Mouse (Mus musculus): ENCODE data around the gene Btbd11. TPM values are rescaled to one million over a fixed set of nuclear protein-coding genes. Genes with fewer than 3 reads are reported as not detected.

Gene Btbd11
- polyA plus RNA-seq, 1 experiment from 2014 or later, result 5.5 TPM

DNA sequence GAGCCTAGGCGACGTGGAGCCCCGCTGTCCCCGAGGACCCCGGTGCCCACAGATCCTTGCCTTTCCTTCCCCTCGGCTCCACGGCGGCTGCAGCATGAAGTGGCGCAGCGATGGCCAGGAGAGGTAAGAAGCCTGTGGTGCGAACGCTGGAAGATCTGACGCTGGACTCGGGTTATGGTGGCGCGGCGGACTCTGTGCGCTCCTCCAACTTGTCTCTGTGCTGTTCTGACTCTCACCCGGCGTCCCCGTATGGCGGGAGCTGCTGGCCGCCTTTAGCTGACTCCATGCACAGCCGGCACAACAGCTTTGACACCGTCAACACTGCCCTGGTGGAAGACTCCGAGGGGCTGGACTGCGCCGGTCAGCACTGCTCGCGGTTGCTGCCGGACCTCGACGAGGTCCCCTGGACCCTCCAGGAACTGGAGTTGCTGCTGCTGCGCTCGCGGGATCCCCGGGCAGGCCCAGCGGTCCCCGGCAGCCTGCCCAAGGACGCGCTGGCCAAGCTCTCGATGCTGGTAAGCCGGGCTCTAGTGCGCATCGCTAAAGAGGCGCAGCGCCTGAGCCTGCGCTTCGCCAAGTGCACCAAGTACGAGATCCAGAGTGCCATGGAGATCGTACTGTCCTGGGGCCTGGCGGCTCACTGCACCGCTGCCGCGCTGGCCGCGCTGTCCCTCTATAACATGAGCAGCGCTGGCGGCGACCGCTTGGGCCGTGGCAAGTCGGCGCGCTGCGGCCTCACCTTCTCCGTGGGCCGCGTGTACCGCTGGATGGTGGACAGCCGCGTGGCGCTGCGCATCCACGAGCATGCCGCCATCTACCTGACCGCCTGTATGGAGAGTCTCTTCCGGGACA is 831 bp downstream of the Btbd11 start:
- peak; percentile 74 for DNase-seq (ENCODE audit: low spot score)
- Histone ChIP-seq H3K27ac (replicated peaks) (peak overlapping the region; percentile 82), H3K4me1 (peaks cover 39% of the 10 kb centered on the region), H3K9me3 (no peaks in the 10 kb centered on the region), H3K27me3 (replicated peaks; ENCODE audit: low read depth, poor library complexity, severe bottlenecking) (peaks cover 48% of the 10 kb centered on the region), H3K4me3 (peak overlapping the region; percentile 77), H3K36me3 (replicated peaks) (no peaks in the 10 kb centered on the region)
- WGBS, result under 1% methylated on average over 78 of the region's 78 CpGs

DNA sequence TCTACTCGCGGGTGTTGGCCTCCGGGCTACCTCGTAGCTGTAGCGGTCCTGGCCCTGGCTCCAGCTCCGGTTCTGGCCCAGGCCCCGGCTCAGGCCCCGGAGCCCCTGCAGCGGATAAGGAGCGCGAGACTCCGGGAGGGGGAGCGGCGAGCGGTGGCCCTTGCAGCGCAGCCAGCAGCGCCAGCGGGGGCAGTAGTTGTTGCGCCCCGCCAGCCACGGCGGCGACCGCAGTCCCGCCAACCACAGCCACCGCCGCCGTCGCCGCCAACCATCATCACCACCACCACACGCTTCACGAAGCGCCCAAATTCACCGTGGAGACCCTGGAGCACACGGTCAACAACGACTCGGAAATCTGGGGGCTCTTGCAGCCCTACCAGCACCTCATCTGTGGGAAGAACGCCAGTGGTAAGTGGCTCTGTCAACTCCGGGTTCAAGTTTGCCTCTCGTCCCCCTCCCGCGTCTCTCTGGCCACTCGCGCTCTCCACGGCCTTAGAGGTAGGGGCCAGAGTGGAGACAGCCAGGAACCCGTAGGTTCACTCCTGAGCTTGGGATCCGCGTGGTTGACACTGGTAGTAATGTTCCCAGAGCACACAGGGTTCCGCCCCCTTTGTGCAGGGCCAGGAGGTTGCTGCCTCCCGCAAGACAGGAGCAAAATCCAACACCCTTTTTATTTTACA is 1.6 kb downstream of the Btbd11 start:
- peak; percentile 43 for DNase-seq (ENCODE audit: low spot score)
- Histone ChIP-seq H3K27me3 (replicated peaks; ENCODE audit: low read depth, poor library complexity, severe bottlenecking) (peaks cover 48% of the 10 kb centered on the region), H3K27ac (replicated peaks) (peak overlapping the region; percentile 82), H3K9me3 (no peaks in the 10 kb centered on the region), H3K4me1 (peaks cover 39% of the 10 kb centered on the region), H3K36me3 (replicated peaks) (no peaks in the 10 kb centered on the region), H3K4me3 (peak overlapping the region; percentile 77)
- under 1% methylated on average over 50 of the region's 50 CpGs for WGBS

DNA sequence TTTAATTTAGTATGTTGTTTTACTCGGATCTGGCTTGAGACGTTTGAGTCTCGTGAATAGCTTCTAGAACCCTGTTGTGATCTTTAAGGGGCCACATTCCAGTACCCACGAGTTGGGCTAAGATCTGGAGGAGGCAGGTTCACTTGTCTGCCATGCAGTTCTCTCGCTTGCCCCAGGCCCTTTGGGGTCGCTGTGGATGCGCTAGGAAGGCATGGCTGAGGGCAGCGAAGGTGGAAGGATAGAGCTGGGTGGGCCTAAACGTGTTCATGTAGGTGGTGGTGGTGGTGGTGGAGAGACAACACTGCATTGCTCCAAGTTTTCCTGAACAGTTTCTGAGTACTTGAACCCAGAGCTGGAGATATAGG is 2.1 kb downstream of the Btbd11 start:
- WGBS, result under 1% methylated on average over 9 of the region's 9 CpGs
- H3K27me3 ChIP-seq (replicated peaks; ENCODE audit: low read depth, poor library complexity, severe bottlenecking), result peaks cover 47% of the 10 kb centered on the region

DNA sequence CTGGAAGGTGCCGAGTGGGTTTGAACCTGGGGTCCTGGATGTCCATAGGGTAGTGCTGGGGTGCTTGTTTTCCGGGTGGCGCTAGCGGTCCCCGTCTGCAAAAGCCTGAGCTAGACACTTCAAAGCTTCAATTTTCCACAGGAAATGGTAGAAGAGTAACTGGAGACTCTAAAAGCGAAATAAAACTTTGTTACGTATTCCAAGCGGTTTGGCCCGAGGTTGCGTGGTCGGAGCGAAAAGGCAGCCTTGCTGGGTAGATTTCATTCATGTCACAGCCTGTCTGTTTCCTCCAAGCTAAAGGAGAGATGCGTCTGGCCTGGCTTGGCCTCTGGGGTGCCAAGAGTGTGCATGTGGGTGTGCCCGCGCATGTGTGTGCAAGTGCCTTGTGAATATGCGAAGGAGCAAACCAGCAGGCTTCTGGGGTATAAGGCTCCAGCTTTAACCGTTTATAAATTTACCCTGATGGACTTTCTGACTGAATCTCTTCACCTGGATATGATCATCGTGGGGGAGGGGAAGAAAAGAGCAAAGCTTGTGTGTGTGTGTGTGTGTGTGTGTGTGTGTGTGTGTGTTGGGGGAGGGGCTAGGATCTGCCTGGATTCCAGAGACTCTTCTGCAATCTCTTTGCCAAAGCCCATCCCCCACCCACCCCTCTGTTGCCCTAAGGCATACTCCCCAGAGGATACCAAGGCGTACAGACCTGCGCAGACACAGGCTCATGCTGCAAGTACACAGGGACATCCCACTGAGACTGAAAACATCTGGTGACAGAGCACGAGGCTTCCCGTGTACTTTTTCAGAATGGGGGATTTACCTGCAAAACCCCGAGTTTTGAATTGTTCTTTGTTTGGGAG is 2.9 kb downstream of the Btbd11 start:
- WGBS, result 32% methylated on average over 23 of the region's 23 CpGs
- DNase-seq (ENCODE audit: low spot score), result peak; percentile 68
- peak overlapping the region; percentile 77 for H3K4me3 ChIP-seq

More for the DNA sequence above, 2.1 kb downstream of the Btbd11 start:
- no peaks in the 10 kb centered on the region for H3K36me3 ChIP-seq (replicated peaks)
- no peaks in the 10 kb centered on the region for H3K9me3 ChIP-seq
- DNase-seq (ENCODE audit: low spot score), result peak; percentile 82
- peak overlapping the region; percentile 77 for H3K4me3 ChIP-seq
- no peak overlapping the region for H3K27ac ChIP-seq (replicated peaks)
- peaks cover 39% of the 10 kb centered on the region for H3K4me1 ChIP-seq

DNA sequence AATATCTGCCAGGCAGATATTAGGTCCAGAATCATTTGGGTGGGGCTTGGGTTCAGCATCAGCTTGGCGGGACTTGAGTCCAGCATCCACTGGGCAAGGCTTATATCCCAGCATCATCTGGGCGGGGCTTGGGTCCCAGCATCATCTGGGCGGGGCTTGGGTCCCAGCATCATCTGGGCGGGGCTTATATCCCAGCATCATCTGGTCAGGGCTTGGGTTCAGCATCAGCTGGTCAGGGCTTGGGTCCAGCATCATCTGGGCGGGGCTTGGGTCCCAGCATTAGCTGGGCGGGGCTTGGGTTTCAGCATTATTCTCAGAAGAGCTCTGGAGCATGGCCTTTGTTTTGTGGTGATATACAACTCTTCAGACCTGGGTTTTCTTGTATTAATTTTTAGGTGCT is 6.4 kb downstream of the Btbd11 start:
- no peaks in the 10 kb centered on the region for H3K9me3 ChIP-seq
- no peak overlapping the region for H3K27ac ChIP-seq (replicated peaks)
- 72% methylated on average over 6 of the region's 6 CpGs for WGBS
- DNase-seq (ENCODE audit: low spot score), result no peak
- no peaks in the 10 kb centered on the region for H3K36me3 ChIP-seq (replicated peaks)
- no peak overlapping the region for H3K4me3 ChIP-seq
- peaks cover 31% of the 10 kb centered on the region for H3K4me1 ChIP-seq
- peaks cover 19% of the 10 kb centered on the region for H3K27me3 ChIP-seq (replicated peaks; ENCODE audit: low read depth, poor library complexity, severe bottlenecking)

More for the DNA sequence above, 2.9 kb downstream of the Btbd11 start:
- Histone ChIP-seq H3K27me3 (replicated peaks; ENCODE audit: low read depth, poor library complexity, severe bottlenecking) (peaks cover 41% of the 10 kb centered on the region), H3K27ac (replicated peaks) (peak overlapping the region; percentile 57; the same call in 1 of the 2 replicates), H3K9me3 (no peaks in the 10 kb centered on the region), H3K4me1 (peaks cover 39% of the 10 kb centered on the region), H3K36me3 (replicated peaks) (no peaks in the 10 kb centered on the region)

DNA sequence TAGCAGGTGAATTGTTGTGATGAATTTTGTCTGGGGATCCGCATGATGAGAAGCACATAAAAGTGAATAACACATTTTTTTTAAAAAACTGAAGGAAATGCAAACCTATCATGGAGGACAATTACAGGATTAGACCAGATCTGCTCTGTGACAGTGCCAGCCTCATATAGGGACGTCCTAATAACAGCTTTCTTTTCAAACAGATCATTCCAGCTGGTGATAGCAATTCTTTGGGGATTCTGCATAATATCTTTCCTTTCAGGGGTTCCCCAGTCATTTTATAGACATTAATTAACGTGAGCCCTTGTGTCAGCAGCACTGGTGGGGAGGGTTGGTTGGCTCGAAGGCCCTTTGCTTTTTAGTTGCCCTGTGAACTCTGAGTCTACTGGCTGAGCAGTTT is 7.9 kb downstream of the Btbd11 start:
- WGBS, result 69% methylated on average over 4 of the region's 4 CpGs
- DNase-seq (ENCODE audit: low spot score), result no peak
- no peaks in the 10 kb centered on the region for H3K9me3 ChIP-seq

GRCm38 (mm10) chr10:85411120-85411519 is 24.5 kb downstream of the Btbd11 start:
- Histone ChIP-seq H3K27me3 (replicated peaks; ENCODE audit: low read depth, poor library complexity, severe bottlenecking) (no peaks in the 10 kb centered on the region), H3K36me3 (replicated peaks) (no peaks in the 10 kb centered on the region), H3K4me3 (no peak overlapping the region), H3K9me3 (no peaks in the 10 kb centered on the region), H3K4me1 (peaks cover 4% of the 10 kb centered on the region; the same call in 1 of the 2 replicates), H3K27ac (replicated peaks) (no peak overlapping the region)
- WGBS, result 86% methylated on average over 3 of the region's 3 CpGs
- DNase-seq (ENCODE audit: low spot score), result no peak

More for the DNA sequence above, 7.9 kb downstream of the Btbd11 start:
- H3K4me1 ChIP-seq, result peaks cover 15% of the 10 kb centered on the region
- peaks cover 3% of the 10 kb centered on the region; the same call in 1 of the 2 replicates for H3K27me3 ChIP-seq (replicated peaks; ENCODE audit: low read depth, poor library complexity, severe bottlenecking)
- no peak overlapping the region for H3K4me3 ChIP-seq
- H3K36me3 ChIP-seq (replicated peaks), result no peaks in the 10 kb centered on the region
- no peak overlapping the region for H3K27ac ChIP-seq (replicated peaks)

- H3K36me3 ChIP-seq (replicated peaks), result no peaks in the 10 kb centered on the region
- WGBS, result 68% methylated on average over 15 of the region's 15 CpGs
- no peak overlapping the region for H3K4me3 ChIP-seq
- no peaks in the 10 kb centered on the region for H3K27me3 ChIP-seq (replicated peaks; ENCODE audit: low read depth, poor library complexity, severe bottlenecking)
- no peak overlapping the region for H3K27ac ChIP-seq (replicated peaks)
- no peaks in the 10 kb centered on the region for H3K9me3 ChIP-seq
- H3K4me1 ChIP-seq, result no peaks in the 10 kb centered on the region
- peak; percentile 15 for DNase-seq (ENCODE audit: low spot score)
Observed at GRCm38 (mm10) chr10:85420851-85421628, 34.4 kb downstream of the Btbd11 start.

DNA sequence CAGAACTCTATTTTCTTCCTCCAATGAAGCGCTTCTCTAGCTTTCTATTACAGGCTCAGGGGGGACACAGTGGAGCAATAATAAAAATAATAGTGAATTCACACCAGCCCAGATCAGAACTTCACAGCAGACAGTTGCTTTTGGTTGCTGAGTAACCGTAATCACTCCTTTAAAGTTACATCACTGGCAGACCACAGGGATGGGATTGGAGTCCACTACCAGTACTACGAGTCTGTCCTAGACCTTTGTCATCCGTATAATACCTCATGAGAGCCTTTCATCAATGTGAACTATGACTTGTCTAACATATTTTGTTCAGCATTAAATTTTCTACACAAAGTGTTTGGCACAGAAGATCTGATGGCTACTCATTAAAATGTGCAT is 35.0 kb downstream of the Btbd11 start:
- Histone ChIP-seq H3K9me3 (no peaks in the 10 kb centered on the region), H3K27ac (replicated peaks) (no peak overlapping the region), H3K4me1 (no peaks in the 10 kb centered on the region), H3K36me3 (replicated peaks) (no peaks in the 10 kb centered on the region), H3K27me3 (replicated peaks; ENCODE audit: low read depth, poor library complexity, severe bottlenecking) (no peaks in the 10 kb centered on the region), H3K4me3 (no peak overlapping the region)
- 82% methylated on average over 4 of the region's 4 CpGs for WGBS
- no peak for DNase-seq (ENCODE audit: low spot score)

DNA sequence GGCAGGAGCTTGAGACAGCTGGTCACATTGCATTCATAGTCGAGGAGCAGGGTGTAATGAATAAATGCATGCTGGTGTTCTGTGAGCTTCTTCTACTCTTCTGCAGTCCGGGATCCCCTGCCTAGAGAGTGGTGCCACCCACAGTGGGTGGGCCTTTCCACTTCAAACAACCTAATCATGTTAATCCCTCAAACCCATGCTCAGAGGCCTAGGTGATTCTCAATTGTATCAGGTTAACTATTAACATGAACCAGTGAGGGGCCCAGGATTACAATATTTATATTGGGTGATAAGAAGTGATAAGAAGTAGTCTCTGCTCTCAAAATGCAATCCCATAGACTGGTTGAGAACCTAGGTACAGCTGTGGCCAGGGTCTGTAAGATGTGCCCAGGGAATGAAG is 39.1 kb downstream of the Btbd11 start:
- Histone ChIP-seq H3K4me3 (no peak overlapping the region), H3K27ac (replicated peaks) (no peak overlapping the region), H3K9me3 (no peaks in the 10 kb centered on the region), H3K27me3 (replicated peaks; ENCODE audit: low read depth, poor library complexity, severe bottlenecking) (no peaks in the 10 kb centered on the region), H3K36me3 (replicated peaks) (no peaks in the 10 kb centered on the region), H3K4me1 (peaks cover 5% of the 10 kb centered on the region)
- DNase-seq (ENCODE audit: low spot score), result no peak
- WGBS, result 65% methylated on average over 2 of the region's 2 CpGs

GRCm38 (mm10) chr10:85437217-85437616 is 50.6 kb downstream of the Btbd11 start:
- H3K4me3 ChIP-seq, result no peak overlapping the region
- H3K9me3 ChIP-seq, result 0 out of 2 replicates have a peak, but pooled peaks cover 3% of the 10 kb centered on the region
- H3K27me3 ChIP-seq (replicated peaks; ENCODE audit: low read depth, poor library complexity, severe bottlenecking), result no peaks in the 10 kb centered on the region
- WGBS, result 77% methylated on average over 3 of the region's 3 CpGs
- no peaks in the 10 kb centered on the region for H3K4me1 ChIP-seq
- H3K36me3 ChIP-seq (replicated peaks), result no peaks in the 10 kb centered on the region
- DNase-seq (ENCODE audit: low spot score), result no peak
- no peak overlapping the region for H3K27ac ChIP-seq (replicated peaks)

DNA sequence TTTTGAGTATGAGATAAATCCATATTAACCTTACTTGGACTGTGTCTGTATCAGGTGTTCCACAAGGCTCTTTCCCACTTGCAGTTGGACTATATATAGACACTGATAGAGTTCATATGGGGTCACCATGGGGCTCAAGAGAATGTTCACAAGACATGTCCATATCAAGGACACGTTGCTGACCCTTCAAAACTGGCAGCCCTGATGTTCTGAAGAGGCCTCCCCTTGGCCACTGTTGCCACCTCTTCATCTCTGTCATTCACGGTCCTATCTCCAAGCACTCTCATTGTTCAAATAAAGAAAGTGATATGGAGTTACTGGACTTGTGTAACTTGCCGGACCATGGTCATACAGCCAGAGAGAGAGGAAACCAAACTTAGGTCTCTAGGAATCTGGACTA is 56.8 kb downstream of the Btbd11 start:
- no peak overlapping the region for H3K27ac ChIP-seq (replicated peaks)
- DNase-seq (ENCODE audit: low spot score), result no peak
- 85% methylated on average over 3 of the region's 3 CpGs for WGBS
- no peak overlapping the region for H3K4me3 ChIP-seq
- H3K9me3 ChIP-seq, result no peaks in the 10 kb centered on the region
- no peaks in the 10 kb centered on the region for H3K4me1 ChIP-seq
- H3K36me3 ChIP-seq (replicated peaks), result no peaks in the 10 kb centered on the region
- H3K27me3 ChIP-seq (replicated peaks; ENCODE audit: low read depth, poor library complexity, severe bottlenecking), result no peaks in the 10 kb centered on the region

Measured in embryonic facial prominence, embryonic 10.5 days (tissue).